Mouse (Mus musculus) midbrain, embryonic 16.5 days (tissue): Measurements from ENCODE around the gene Dpysl5. TPM values are rescaled to one million over a fixed set of nuclear protein-coding genes. Genes with fewer than 3 reads are reported as not detected.

Experiments
- ATAC-seq: fragments of 200-750 bp; cut with Nextera tagmentation; 2 replicates; pipeline ENCODE4 v1.8.0; 2017; ENCODE audit warnings: moderate TSS enrichment
- H3K27ac ChIP-seq: fragments of 300-500 bp; sonication (generic); 2 replicates; pipeline ENCODE4 v1.5.1; 2014; ENCODE audit warnings: mild to moderate bottlenecking, low read length, mixed read lengths
- H3K27me3 ChIP-seq: fragments of 300-500 bp; sonication (generic); 2 replicates; pipeline ENCODE4 v1.6.1; 2014; ENCODE audit warnings: low read depth, low read length, mixed read lengths; ENCODE audit not compliant: control insufficient read depth, insufficient read depth
- H3K36me3 ChIP-seq: fragments of 300-500 bp; sonication (generic); 2 replicates; pipeline ENCODE4 v1.6.1; 2014; ENCODE audit warnings: mild to moderate bottlenecking, low read length, moderate library complexity, mixed read lengths; ENCODE audit not compliant: control insufficient read depth, insufficient read depth
- H3K4me1 ChIP-seq: fragments of 300-500 bp; sonication (generic); 2 replicates; pipeline ENCODE4 v1.6.1; 2014; ENCODE audit warnings: mild to moderate bottlenecking, low read length, mixed read lengths; ENCODE audit not compliant: control insufficient read depth, insufficient read depth
- H3K4me2 ChIP-seq: fragments of 300-500 bp; sonication (generic); 2 replicates; pipeline ENCODE4 v1.6.1; 2014; ENCODE audit warnings: mild to moderate bottlenecking, low read length, mixed read lengths
- H3K4me3 ChIP-seq: fragments of 300-500 bp; sonication (generic); 2 replicates; pipeline ENCODE4 v1.5.1; 2014; ENCODE audit warnings: low read depth, mild to moderate bottlenecking, low read length, moderate library complexity, mixed read lengths
- H3K9ac ChIP-seq: fragments of 300-500 bp; sonication (generic); 2 replicates; pipeline ENCODE4 v1.6.1; 2014; ENCODE audit warnings: low read depth, low read length, mixed read lengths
- H3K9me3 ChIP-seq: fragments of 300-500 bp; sonication (generic); replicated peaks from 2 replicates; pipeline ENCODE4 v1.6.1; 2014; ENCODE audit warnings: mild to moderate bottlenecking, low read length, mixed read lengths; ENCODE audit not compliant: control insufficient read depth, poor library complexity, severe bottlenecking
- WGBS: fragments of 180-500 bp; shearing (Covaris S2); extraction: QIAGEN DNeasy Blood & Tissue Kit; methylation state at CpG from one replicate; pipeline ENCODE4 v1.1.7; 2014; 5-methylcytosine and 5-hydroxymethylcytosine counted together
- polyA plus RNA-seq: library from polyadenylated mRNA; unstranded; fragments of >200 nt; fragmentation: Nextera tagmentation; extraction: Ambion mirVana; gene quantifications from 2 replicates; pipeline ENCODE4 v1.2.1, GENCODE M21; 2015

Gene Dpysl5
- polyA plus RNA-seq, 1 experiment from 2014 or later, result 306 TPM

DNA sequence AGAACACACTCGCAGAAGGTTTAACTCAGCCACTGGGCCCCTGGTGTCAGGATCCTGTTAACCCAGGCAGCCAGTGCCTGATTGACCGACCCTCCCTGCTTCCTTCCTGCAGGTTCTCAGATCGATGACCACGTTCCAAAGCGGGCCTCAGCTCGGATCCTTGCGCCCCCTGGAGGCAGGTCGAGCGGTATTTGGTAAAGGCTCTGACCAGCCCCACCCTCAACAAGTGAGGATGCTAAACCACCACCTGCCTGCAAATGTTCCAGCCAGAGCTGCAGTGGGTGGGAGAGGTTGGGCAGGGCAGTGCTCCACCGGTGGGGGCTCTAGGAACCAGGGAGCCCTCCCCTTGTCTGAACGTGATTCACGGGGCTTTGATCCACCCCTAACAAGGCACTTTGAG lies 84.8 kb downstream of the Dpysl5 start:
- Histone ChIP-seq H3K36me3 (peaks cover 48% of the 10 kb centered on the region), H3K27me3 (no peaks in the 10 kb centered on the region), H3K4me2 (no peak overlapping the region), H3K27ac (peak overlapping the region; percentile 35; the same call in 1 of the 2 replicates), H3K9ac (no peak overlapping the region), H3K9me3 (no peaks in the 10 kb centered on the region), H3K4me1 (peaks cover 9% of the 10 kb centered on the region; the same call in 1 of the 2 replicates), H3K4me3 (no peak overlapping the region)
- peak; percentile 64 for ATAC-seq
- 11% methylated on average over 12 of the region's 12 CpGs for WGBS

DNA sequence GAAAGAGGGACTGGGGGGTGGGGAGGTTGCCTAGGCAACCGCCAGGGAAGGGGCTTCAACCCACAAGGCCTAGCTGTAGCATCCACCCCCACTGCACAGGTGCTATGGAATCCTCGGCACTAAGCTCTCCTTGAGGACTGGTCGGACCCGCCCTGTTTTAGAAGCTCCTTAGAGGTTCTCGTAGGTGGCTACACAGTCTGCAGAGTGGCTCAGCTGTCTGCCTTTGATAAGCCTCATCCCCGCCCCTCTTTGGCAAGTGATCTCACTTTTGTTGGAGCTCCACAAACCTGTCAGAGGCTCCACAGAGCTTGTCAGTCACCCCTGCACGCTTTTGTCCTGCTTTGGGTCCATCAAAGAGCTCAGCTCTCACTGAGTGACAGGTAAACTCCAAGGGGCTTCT lies 86.1 kb downstream of the Dpysl5 start:
- peak; percentile 41 for ATAC-seq
- peak overlapping the region; percentile 48 for H3K9ac ChIP-seq
- WGBS, result 47% methylated on average over 7 of the region's 7 CpGs
- H3K4me3 ChIP-seq, result no peak overlapping the region
- peaks cover 9% of the 10 kb centered on the region; the same call in 1 of the 2 replicates for H3K4me1 ChIP-seq
- H3K4me2 ChIP-seq, result no peak overlapping the region
- peaks cover 39% of the 10 kb centered on the region for H3K36me3 ChIP-seq
- peak overlapping the region; percentile 13 for H3K27ac ChIP-seq
- H3K9me3 ChIP-seq, result no peaks in the 10 kb centered on the region
- H3K27me3 ChIP-seq, result no peaks in the 10 kb centered on the region

DNA sequence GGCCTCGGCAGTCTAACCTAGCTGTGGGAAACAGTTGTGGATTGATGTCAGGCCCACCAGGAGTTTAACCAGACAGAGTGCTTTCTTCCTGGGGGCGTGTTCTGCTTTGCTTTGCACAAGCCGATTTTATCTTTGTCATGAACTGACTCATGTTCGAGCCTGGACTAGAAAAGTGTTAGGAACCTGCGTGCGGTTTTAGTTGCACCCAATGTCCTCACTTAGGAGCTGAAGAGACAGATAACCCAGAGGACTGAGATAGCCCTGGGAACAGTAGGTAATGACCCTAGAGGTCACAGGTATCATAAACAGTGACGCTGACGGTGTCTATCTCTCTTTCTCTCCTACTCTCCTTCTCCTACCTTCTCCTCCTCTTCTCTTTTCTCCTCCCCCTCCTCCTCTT lies 86.6 kb downstream of the Dpysl5 start:
- H3K9me3 ChIP-seq, result no peaks in the 10 kb centered on the region
- 70% methylated on average over 8 of the region's 8 CpGs for WGBS
- peaks cover 9% of the 10 kb centered on the region; the same call in 1 of the 2 replicates for H3K4me1 ChIP-seq
- no peaks in the 10 kb centered on the region for H3K27me3 ChIP-seq
- no peak overlapping the region for H3K4me3 ChIP-seq
- H3K36me3 ChIP-seq, result peaks cover 38% of the 10 kb centered on the region
- peak overlapping the region; percentile 13; the same call in 1 of the 2 replicates for H3K27ac ChIP-seq
- no peak overlapping the region for H3K9ac ChIP-seq
- ATAC-seq, result no peak
- H3K4me2 ChIP-seq, result no peak overlapping the region

DNA sequence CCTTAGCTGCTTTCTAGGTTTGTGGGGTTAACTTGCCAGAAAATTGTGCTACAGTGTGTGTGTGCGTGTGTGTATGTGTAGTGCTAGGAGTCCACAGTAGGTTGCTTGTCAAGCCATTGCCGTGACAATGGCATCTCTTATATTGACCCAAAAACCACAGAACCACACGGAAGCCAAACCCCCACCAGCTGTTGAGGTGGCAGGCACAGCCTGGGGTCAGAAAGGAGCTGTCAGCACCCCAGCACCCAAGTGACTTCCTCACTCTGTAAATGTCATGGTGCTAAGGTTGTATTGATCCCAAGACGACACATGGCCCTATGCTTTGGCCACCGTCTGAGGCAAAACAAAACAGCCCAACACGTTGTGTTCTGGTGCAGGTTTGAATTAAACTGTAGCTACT lies 87.6 kb downstream of the Dpysl5 start:
- 88% methylated on average over 6 of the region's 6 CpGs for WGBS

DNA sequence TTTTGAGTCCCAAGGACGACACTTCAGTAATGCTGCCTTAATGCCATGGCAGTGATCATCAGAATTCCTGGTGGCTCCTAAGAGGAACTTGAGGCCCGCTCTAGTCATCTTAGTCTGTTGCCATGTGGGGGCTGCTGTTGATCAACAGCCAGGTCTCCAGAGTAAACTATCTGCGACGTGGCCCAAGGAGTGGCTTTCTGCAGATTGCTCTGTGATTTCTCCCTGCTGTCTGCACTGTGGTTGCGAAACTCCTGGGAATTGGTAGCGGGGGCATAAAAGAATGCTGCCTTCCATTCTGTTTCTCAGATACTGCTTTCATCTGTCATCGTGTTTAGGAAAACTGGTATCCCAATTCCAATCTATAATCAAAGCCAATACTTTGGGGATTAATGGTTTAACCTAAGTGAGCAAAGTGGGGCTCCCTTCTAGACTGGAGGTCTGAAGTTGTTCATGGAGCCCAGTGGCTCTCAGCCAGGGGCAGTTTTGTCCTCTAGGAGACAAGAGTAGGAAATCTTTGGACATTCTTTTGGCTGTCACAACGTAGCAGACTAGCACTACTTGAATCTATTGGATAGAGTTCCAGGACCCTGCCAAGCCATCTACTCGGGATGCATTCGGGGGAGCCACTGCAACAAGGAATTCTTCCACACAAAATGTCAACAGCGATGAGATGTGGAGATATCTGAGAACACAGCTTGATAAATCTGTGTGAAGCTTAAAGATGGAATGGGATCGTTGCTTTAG lies 91.5 kb downstream of the Dpysl5 start:
- H3K4me3 ChIP-seq, result no peak overlapping the region
- H3K36me3 ChIP-seq, result no peaks in the 10 kb centered on the region
- no peaks in the 10 kb centered on the region for H3K4me1 ChIP-seq
- ATAC-seq, result no peak
- no peak overlapping the region for H3K4me2 ChIP-seq
- no peaks in the 10 kb centered on the region for H3K9me3 ChIP-seq
- no peak overlapping the region for H3K27ac ChIP-seq
- H3K27me3 ChIP-seq, result no peaks in the 10 kb centered on the region
- 83% methylated on average over 12 of the region's 12 CpGs for WGBS
- no peak overlapping the region for H3K9ac ChIP-seq

More for the DNA sequence above, 87.6 kb downstream of the Dpysl5 start:
- peaks cover 9% of the 10 kb centered on the region; the same call in 1 of the 2 replicates for H3K4me1 ChIP-seq
- H3K9ac ChIP-seq, result no peak overlapping the region
- H3K4me3 ChIP-seq, result no peak overlapping the region
- H3K9me3 ChIP-seq, result no peaks in the 10 kb centered on the region
- H3K27me3 ChIP-seq, result no peaks in the 10 kb centered on the region
- no peak for ATAC-seq
- peaks cover 28% of the 10 kb centered on the region for H3K36me3 ChIP-seq
- no peak overlapping the region for H3K4me2 ChIP-seq
- H3K27ac ChIP-seq, result no peak overlapping the region

DNA sequence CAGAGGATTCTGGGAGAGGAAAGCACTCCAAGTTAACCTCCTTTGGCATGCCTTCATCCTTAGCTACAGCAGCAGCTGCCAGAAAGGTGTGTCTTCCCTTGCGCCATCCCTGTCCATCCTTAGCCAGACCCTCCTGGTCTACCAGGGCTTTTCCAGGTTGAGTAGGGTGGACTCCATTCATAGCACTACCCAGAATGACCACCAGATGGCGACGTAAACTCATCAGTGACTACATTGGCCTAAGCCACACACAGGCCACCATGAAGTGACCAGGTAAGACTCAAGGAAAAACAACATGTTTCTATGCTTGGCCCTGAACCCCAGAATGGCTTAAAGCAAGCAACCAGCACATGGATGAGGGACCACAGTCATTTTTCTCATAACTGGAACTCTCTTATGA lies 94.7 kb downstream of the Dpysl5 start:
- Histone ChIP-seq H3K27me3 (no peaks in the 10 kb centered on the region), H3K27ac (no peak overlapping the region), H3K4me3 (no peak overlapping the region), H3K9ac (no peak overlapping the region), H3K4me2 (no peak overlapping the region), H3K36me3 (no peaks in the 10 kb centered on the region), H3K4me1 (no peaks in the 10 kb centered on the region), H3K9me3 (no peaks in the 10 kb centered on the region)
- 6% methylated on average over 3 of the region's 3 CpGs for WGBS
- ATAC-seq, result peak; percentile 89

DNA sequence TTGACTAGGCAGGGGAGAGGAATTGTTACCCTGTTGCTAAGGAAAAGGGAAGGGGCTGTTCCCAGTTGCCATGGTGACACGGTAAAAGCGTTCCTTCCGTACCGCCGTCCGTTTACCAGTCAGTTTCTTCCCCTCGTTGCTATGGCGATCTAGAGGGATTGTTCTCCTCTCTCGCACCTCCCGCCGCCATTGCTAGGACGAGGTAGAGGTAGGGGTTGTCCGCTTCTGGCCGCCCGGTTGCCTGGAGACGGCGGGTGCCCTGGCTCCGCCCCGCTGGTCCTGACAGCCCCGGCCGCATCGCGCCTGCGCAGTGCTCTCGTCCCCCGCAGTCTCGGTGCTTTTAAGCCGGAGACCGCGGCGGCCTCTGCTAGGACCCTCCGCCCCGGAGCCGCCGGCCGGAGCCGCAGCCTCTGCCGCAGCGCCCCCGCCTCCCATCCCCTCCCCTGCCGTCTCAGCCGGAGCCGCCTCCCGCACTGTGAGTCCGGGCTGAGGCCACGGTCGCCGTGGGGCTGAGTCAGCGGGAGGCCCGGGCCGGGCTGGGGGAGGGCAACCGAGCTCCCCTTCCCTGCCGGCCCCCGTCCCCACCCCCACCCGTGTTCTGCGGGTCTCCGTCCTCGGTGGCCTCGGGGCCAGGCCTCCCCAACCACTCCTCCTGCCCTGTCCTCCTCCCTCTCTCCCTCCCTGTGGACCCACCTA lies 103.2 kb downstream of the Dpysl5 start, which contains the start of gene Mapre3:
Gene Mapre3 (plus strand): TSS at position 218 of the 696 bp plus-strand sequence.
- peak within 1 kb of the TSS; percentile 97 for H3K27ac ChIP-seq
- no peaks in the 10 kb centered on the region for H3K36me3 ChIP-seq
- no peaks in the 10 kb centered on the region for H3K9me3 ChIP-seq
- ATAC-seq, result peak; percentile 98
- H3K9ac ChIP-seq, result peak within 1 kb of the TSS; percentile 93
- H3K4me1 ChIP-seq, result peaks cover 32% of the 10 kb centered on the region
- peak within 1 kb of the TSS; percentile 81 for H3K4me2 ChIP-seq
- H3K27me3 ChIP-seq, result no peaks in the 10 kb centered on the region
- peak within 1 kb of the TSS; percentile 88 for H3K4me3 ChIP-seq
- under 1% methylated on average over 55 of the region's 59 CpGs for WGBS

DNA sequence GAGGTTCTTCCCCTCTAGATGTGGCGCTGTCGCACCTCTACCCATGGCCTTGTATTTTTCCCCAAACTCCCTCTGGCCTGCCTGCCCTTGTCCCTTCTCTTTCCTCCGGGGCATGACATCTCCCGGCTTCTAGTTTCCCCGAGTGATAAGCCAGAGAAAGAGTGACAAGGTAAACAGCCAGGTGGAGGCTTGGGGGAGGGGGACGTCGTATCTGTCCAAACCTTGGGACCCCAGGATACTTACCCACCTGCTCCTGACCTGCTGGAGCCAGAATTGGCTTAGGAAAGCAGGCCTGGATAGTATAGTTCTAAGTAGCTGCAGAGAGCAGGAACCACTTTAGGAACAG lies 103.7 kb downstream of the Dpysl5 start:
- no peaks in the 10 kb centered on the region for H3K9me3 ChIP-seq
- peak overlapping the region; percentile 97 for H3K27ac ChIP-seq
- WGBS, result under 1% methylated on average over 7 of the region's 7 CpGs
- 0 out of 2 replicates have a peak, but pooled peaks have one; percentile 15 for ATAC-seq
- H3K4me3 ChIP-seq, result peak overlapping the region; percentile 88
- H3K27me3 ChIP-seq, result no peaks in the 10 kb centered on the region
- H3K9ac ChIP-seq, result peak overlapping the region; percentile 93
- H3K36me3 ChIP-seq, result no peaks in the 10 kb centered on the region
- peaks cover 32% of the 10 kb centered on the region for H3K4me1 ChIP-seq
- H3K4me2 ChIP-seq, result peak overlapping the region; percentile 81

DNA sequence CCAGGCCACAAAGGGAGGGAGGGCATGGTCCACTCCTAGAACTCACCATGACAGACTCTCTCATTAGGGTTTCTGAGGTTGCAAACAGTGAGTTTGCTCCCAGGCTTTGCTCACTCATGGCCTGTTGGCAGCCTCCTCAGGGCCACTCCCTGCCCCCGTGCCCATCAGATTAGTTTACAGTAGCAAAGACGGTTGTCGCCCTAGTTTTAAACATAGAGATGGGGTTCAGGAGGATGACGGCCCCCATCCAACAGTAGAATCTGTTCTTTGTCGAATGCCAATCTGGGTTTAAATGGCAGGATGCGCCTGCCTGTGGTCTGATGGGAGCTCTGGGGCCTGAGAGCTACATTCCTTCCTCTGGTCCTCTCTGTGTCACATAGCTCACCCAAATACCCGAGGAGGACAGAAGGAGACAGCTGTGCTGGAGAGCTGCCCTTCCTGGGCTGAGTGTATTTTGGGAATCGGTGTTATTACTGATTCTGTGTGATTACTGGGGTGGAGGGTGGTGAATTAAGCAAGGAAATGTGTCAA lies 105.0 kb downstream of the Dpysl5 start:
- no peaks in the 10 kb centered on the region for H3K36me3 ChIP-seq
- 61% methylated on average over 8 of the region's 8 CpGs for WGBS
- peak overlapping the region; percentile 93 for H3K9ac ChIP-seq
- H3K27me3 ChIP-seq, result no peaks in the 10 kb centered on the region
- ATAC-seq, result no peak
- H3K27ac ChIP-seq, result 0 out of 2 replicates have a peak overlapping the region, but pooled peaks have one; percentile 11
- H3K4me1 ChIP-seq, result peaks cover 32% of the 10 kb centered on the region
- peak overlapping the region; percentile 81 for H3K4me2 ChIP-seq
- H3K9me3 ChIP-seq, result no peaks in the 10 kb centered on the region
- H3K4me3 ChIP-seq, result peak overlapping the region; percentile 88
